27 mouse cellular contexts compared by ENCODE assay signal in genomic region chr9:69307974-69308373, GRCm38 (mm10).
"Had no signal": no experiment of that assay in that cellular context is flagged by ENCODE, and none has a peak within 500 bp of the region (broad histone marks: within the 10 kb centered on the region; RNA-seq: fewer than 3 reads in every experiment).

No protein-coding gene starts in this region.

- H3K9ac ChIP-seq: embryonic facial prominence, embryonic 12.5 days; embryonic facial prominence, embryonic 13.5 days; embryonic facial prominence, embryonic 15.5 days; forebrain, embryonic 12.5 days; forebrain, embryonic 13.5 days; forebrain, embryonic 15.5 days; forebrain, postnatal 0 days had no signal

- ATAC-seq: forebrain, embryonic 13.5 days; forebrain, embryonic 14.5 days; forebrain, embryonic 15.5 days; forebrain, embryonic 16.5 days; forebrain, postnatal 0 days had no signal

- H3K36me3 ChIP-seq: embryonic facial prominence, embryonic 10.5 days; embryonic facial prominence, embryonic 12.5 days; embryonic facial prominence, embryonic 13.5 days; embryonic facial prominence, embryonic 15.5 days; forebrain, embryonic 10.5 days; forebrain, embryonic 12.5 days; forebrain, embryonic 15.5 days had no signal

- H3K27ac ChIP-seq: embryonic facial prominence, embryonic 10.5 days; embryonic facial prominence, embryonic 12.5 days; embryonic facial prominence, embryonic 13.5 days; embryonic facial prominence, embryonic 15.5 days; forebrain, embryonic 10.5 days; forebrain, embryonic 12.5 days; forebrain, embryonic 13.5 days; forebrain, embryonic 15.5 days; heart, adult 2 months had no signal

- H3K9me3 ChIP-seq: embryonic facial prominence, embryonic 10.5 days; embryonic facial prominence, embryonic 12.5 days; embryonic facial prominence, embryonic 13.5 days; embryonic facial prominence, embryonic 15.5 days; forebrain, embryonic 10.5 days; forebrain, embryonic 12.5 days; forebrain, embryonic 13.5 days; forebrain, embryonic 15.5 days had no signal

- H3K4me3 ChIP-seq: embryonic facial prominence, embryonic 10.5 days; embryonic facial prominence, embryonic 12.5 days; embryonic facial prominence, embryonic 13.5 days; embryonic facial prominence, embryonic 15.5 days; erythroblast, embryonic 14.5 days; forebrain, embryonic 10.5 days; forebrain, embryonic 12.5 days; forebrain, embryonic 13.5 days; forebrain, embryonic 15.5 days; heart, adult 2 months had no signal

- H3K27me3 ChIP-seq: embryonic facial prominence, embryonic 12.5 days; embryonic facial prominence, embryonic 13.5 days; embryonic facial prominence, embryonic 15.5 days; forebrain, embryonic 15.5 days had no signal

- H3K4me2 ChIP-seq: embryonic facial prominence, embryonic 12.5 days; embryonic facial prominence, embryonic 13.5 days; embryonic facial prominence, embryonic 15.5 days; forebrain, embryonic 12.5 days; forebrain, embryonic 13.5 days; forebrain, embryonic 15.5 days had no signal

- DNase-seq: cerebellum, adult 8-10 months; cerebellum, adult 9-10 months; cerebellum, adult 9-11 months; cerebellum, postnatal 10 days; cerebellum, postnatal 14 days; cerebellum, postnatal 25 days; cerebellum, postnatal 36 days; embryo, embryonic 11 days; forebrain, postnatal 0 days; gastrocnemius, postnatal 10 days; gastrocnemius, postnatal 14 days; gastrocnemius, postnatal 25 days; gastrocnemius, postnatal 36 days; heart, adult 11 months; heart, adult 18-20 months; heart, adult 2 months had no signal
